10 mouse cellular contexts compared by ENCODE assay signal in genomic region chr3:152701536-152701935, GRCm38 (mm10). TPM values are rescaled to one million over a fixed set of nuclear protein-coding genes. Genes with fewer than 3 reads are reported as not detected.
A peak's percentile ranks its signal among the peaks of the same experiment; 100 is the strongest.
DNase-seq lines count a peak whose midpoint lies in the region; ATAC-seq and TF ChIP-seq lines count a peak whose summit lies in the region.
"Not testable (repeated sequence)": the region's sequence is repeated elsewhere in the genome, so short reads cannot be mapped to it uniquely, and the experiment has no call there.
"Had no signal": no experiment of that assay in that cellular context is flagged by ENCODE, and none has a peak within 500 bp of the region (broad histone marks: within the 10 kb centered on the region; RNA-seq: fewer than 3 reads in every experiment).

No protein-coding gene starts in this region.

- not testable (repeated sequence) for H3K9ac ChIP-seq in limb, embryonic 12.5 days (replicated peaks); liver, embryonic 16.5 days (ENCODE audit: low read depth, low read length); stomach, embryonic 15.5 days

- peak; percentile 31 for DNase-seq in 3T3-L1 (ENCODE audit: low read depth, low spot score)
- DNase-seq in G1E (ENCODE audit: low spot score): not testable (repeated sequence)
- peak; percentile 24 for DNase-seq in c-Kit-positive CD71-negative TER-119-negative erythroid progenitor cells, embryonic 14.5 days (ENCODE audit: low read depth)
- peak; percentile 43 for DNase-seq in forelimb bud, embryonic 11.5 days (ENCODE audit: low read depth, low spot score)
- DNase-seq in induced T-regulatory cell, adult 2 months (ENCODE audit: low read depth): peak; percentile 42

- H3K4me2 ChIP-seq in limb, embryonic 12.5 days; liver, embryonic 16.5 days (ENCODE audit: low read depth, low read length); stomach, embryonic 15.5 days: not testable (repeated sequence)

- H3K9me3 ChIP-seq in G1E (replicated peaks); limb, embryonic 12.5 days; liver, embryonic 16.5 days (replicated peaks; ENCODE audit: control insufficient read depth, low read length); stomach, embryonic 15.5 days: not testable (repeated sequence)

- WGBS in limb, embryonic 12.5 days: 89% methylated on average over 8 of the region's 8 CpGs
- WGBS in liver, embryonic 16.5 days (ENCODE audit: insufficient replicate concordance): 81% methylated on average over 8 of the region's 8 CpGs
- 87% methylated on average over 8 of the region's 8 CpGs for WGBS in stomach, embryonic 15.5 days

- not testable (repeated sequence) for H3K4me3 ChIP-seq in G1E (ENCODE audit: low read depth, low read length); limb, embryonic 12.5 days (replicated peaks); liver, embryonic 16.5 days (ENCODE audit: low read depth, low read length); stomach, embryonic 15.5 days (replicated peaks)

- peak; percentile 60 for ATAC-seq in G1E (ENCODE audit: extremely low read depth, insufficient number of reproducible peaks, low FRiP score, poor library complexity, severe bottlenecking)
- peak; percentile 80; the same call in 1 of the 2 replicates for ATAC-seq in limb, embryonic 12.5 days (ENCODE audit: insufficient number of reproducible peaks, insufficient read depth, low FRiP score, low TSS enrichment, low read depth)
- 0 out of 2 replicates have a peak, but pooled peaks have one; percentile 24 for ATAC-seq in liver, embryonic 16.5 days (ENCODE audit: low read depth)
- peak; percentile 68; the same call in 1 of the 2 replicates for ATAC-seq in stomach, embryonic 15.5 days (ENCODE audit: insufficient read depth, low FRiP score, low read depth)

- H3K27me3 ChIP-seq in G1E (ENCODE audit: insufficient read depth, low read length); limb, embryonic 12.5 days; liver, embryonic 16.5 days (ENCODE audit: control insufficient read depth, insufficient read depth, low read depth, low read length); stomach, embryonic 15.5 days (replicated peaks): not testable (repeated sequence)

- H3K36me3 ChIP-seq in G1E (replicated peaks); limb, embryonic 12.5 days; liver, embryonic 16.5 days (ENCODE audit: control insufficient read depth, insufficient read depth); stomach, embryonic 15.5 days: not testable (repeated sequence)

- H3K27ac ChIP-seq in limb, embryonic 12.5 days; liver, embryonic 16.5 days (ENCODE audit: low read length); stomach, embryonic 15.5 days: not testable (repeated sequence)

- H3K4me1 ChIP-seq in G1E (ENCODE audit: insufficient read depth, low read depth, low read length); limb, embryonic 12.5 days (replicated peaks); liver, embryonic 16.5 days (ENCODE audit: control insufficient read depth, low read depth, low read length); stomach, embryonic 15.5 days: not testable (repeated sequence)

- not testable (repeated sequence) for TF ChIP-seq CTCF in G1E (IDR thresholded peaks at IDR 0.05; ENCODE audit: low read depth, low read length)

RNA-seq across cellular contexts. Expression of gene Pigk, which starts 12.4 kb away (rescaled TPM):
- total RNA-seq in G1E (2014; fragmentation: Nextera tagmentation) (36.3 and 39.2 TPM in 2 replicates), G1E (2017) (27.7 and 34.2 TPM in 2 replicates)
- 3.9 and 4.1 TPM in 2 replicates for polyA plus RNA-seq in G1E (2012)
- polyA plus RNA-seq in limb, embryonic 12.5 days (2016; fragmentation: Nextera tagmentation; extraction: Ambion mirVana): 46.2 and 49.4 TPM in 2 replicates
- polyA plus RNA-seq in liver, embryonic 16.5 days (2015; fragmentation: Nextera tagmentation; extraction: Ambion mirVana): 20.1 and 22.1 TPM in 2 replicates
- polyA plus RNA-seq in stomach, embryonic 15.5 days (2015; fragmentation: Nextera tagmentation; extraction: Ambion mirVana): 41.0 and 44.9 TPM in 2 replicates

RNA-seq across cellular contexts. Expression of gene Ak5, which starts 33.4 kb away (rescaled TPM):
- total RNA-seq in G1E (2014; fragmentation: Nextera tagmentation) (not detected in 2 replicates), G1E (2017) (0.11 TPM in 1 of 2 replicates, not detected in the other)
- not detected in 2 replicates for polyA plus RNA-seq in G1E (2012)
- 1.7 and 1.8 TPM in 2 replicates for polyA plus RNA-seq in limb, embryonic 12.5 days (2016; fragmentation: Nextera tagmentation; extraction: Ambion mirVana)
- polyA plus RNA-seq in liver, embryonic 16.5 days (2015; fragmentation: Nextera tagmentation; extraction: Ambion mirVana): 0.09 and 0.12 TPM in 2 replicates
- 2.6 and 3.1 TPM in 2 replicates for polyA plus RNA-seq in stomach, embryonic 15.5 days (2015; fragmentation: Nextera tagmentation; extraction: Ambion mirVana)
- total RNA-seq: heart, postnatal 25 days; megakaryocyte, adult 5-6 weeks had no signal

Comparison
In these comparisons a context has a peak if more than half of its experiments do, and no peak if none do; other contexts are left out.
1. ATAC-seq: peak in every context shown above with its lines; median percentile 80 in limb, embryonic 12.5 days; 68 in stomach, embryonic 15.5 days; 60 in G1E; 24 in liver, embryonic 16.5 days.